Mouse (Mus musculus) left cerebral cortex, adult 8-10 months (tissue): ENCODE data around the gene Sp3. TPM values are rescaled to one million over a fixed set of nuclear protein-coding genes. Genes with fewer than 3 reads are reported as not detected.
"Not testable (repeated sequence)": the region's sequence is repeated elsewhere in the genome, so short reads cannot be mapped to it uniquely, and the experiment has no call there.

ENCODE experiments used
- DNase-seq, 2 experiments: peaks; one replicate each; pipeline ENCODE4 v3.0.0; 2022; ENCODE audit warnings: low spot score in 2 of 2
- total RNA-seq, 4 experiments: library from RNA; stranded (reverse); gene quantifications; 2 replicates each; pipeline ENCODE4 v1.2.4; 2022

Gene Sp3
- total RNA-seq, result 10 to 100 TPM; 58.1 to 71.3 (median 65.5) TPM

GRCm38 (mm10) chr2:72980337-72981074, at the start of gene Sp3:
Gene Sp3 (minus strand): TSS chr2:72980446.
- peak; percentile 93 to 97 for DNase-seq

- DNase-seq, result no peak
These were observed 49.6 kb upstream of the Sp3 start for GRCm38 (mm10) chr2:73029846-73030245.

GRCm38 (mm10) chr2:73028019-73028418, 47.8 kb upstream of the Sp3 start:
- no peak for DNase-seq

- no peak for DNase-seq
These were observed 46.9 kb upstream of the Sp3 start for GRCm38 (mm10) chr2:73027126-73027525.

GRCm38 (mm10) chr2:73023803-73024202, 43.6 kb upstream of the Sp3 start:
- no peak for DNase-seq

GRCm38 (mm10) chr2:73021046-73021445, 40.8 kb upstream of the Sp3 start:
- no peak for DNase-seq

- peak; percentile 43 to 71 for DNase-seq
These were observed 39.3 kb upstream of the Sp3 start for GRCm38 (mm10) chr2:73019371-73020146.

GRCm38 (mm10) chr2:73014063-73014462, 33.8 kb upstream of the Sp3 start:
- DNase-seq, result not testable (repeated sequence)

- DNase-seq, result no peak
These were observed 32.4 kb upstream of the Sp3 start for GRCm38 (mm10) chr2:73012636-73013035.

GRCm38 (mm10) chr2:73007472-73007871, 27.2 kb upstream of the Sp3 start:
- no peak for DNase-seq

- no peak for DNase-seq
These were observed 25.6 kb upstream of the Sp3 start for GRCm38 (mm10) chr2:73005611-73006515.

GRCm38 (mm10) chr2:73003751-73004717, 23.8 kb upstream of the Sp3 start:
- DNase-seq, result peak in 1 of 2 experiments; percentile 58

GRCm38 (mm10) chr2:73003049-73003448, 22.8 kb upstream of the Sp3 start:
- no peak for DNase-seq

- DNase-seq, result no peak
These were observed 22.2 kb upstream of the Sp3 start for GRCm38 (mm10) chr2:73002451-73002850.

GRCm38 (mm10) chr2:73001994-73002393, 21.7 kb upstream of the Sp3 start:
- DNase-seq, result no peak

GRCm38 (mm10) chr2:73000194-73000593, 19.9 kb upstream of the Sp3 start:
- no peak for DNase-seq

GRCm38 (mm10) chr2:72997586-72997985, 17.3 kb upstream of the Sp3 start:
- DNase-seq, result no peak

- no peak for DNase-seq
These were observed 16.6 kb upstream of the Sp3 start for GRCm38 (mm10) chr2:72996808-72997378.

- peak in 1 of 2 experiments; percentile 64 for DNase-seq
These were observed 15.3 kb upstream of the Sp3 start for GRCm38 (mm10) chr2:72995346-72996097.
